Mouse (Mus musculus): ENCODE data around the gene Tmem203. TPM values are rescaled to one million over a fixed set of nuclear protein-coding genes. Genes with fewer than 3 reads are reported as not detected.

Gene Tmem203
- polyA plus RNA-seq, 1 experiment from 2014 or later, result 19.2 TPM

DNA sequence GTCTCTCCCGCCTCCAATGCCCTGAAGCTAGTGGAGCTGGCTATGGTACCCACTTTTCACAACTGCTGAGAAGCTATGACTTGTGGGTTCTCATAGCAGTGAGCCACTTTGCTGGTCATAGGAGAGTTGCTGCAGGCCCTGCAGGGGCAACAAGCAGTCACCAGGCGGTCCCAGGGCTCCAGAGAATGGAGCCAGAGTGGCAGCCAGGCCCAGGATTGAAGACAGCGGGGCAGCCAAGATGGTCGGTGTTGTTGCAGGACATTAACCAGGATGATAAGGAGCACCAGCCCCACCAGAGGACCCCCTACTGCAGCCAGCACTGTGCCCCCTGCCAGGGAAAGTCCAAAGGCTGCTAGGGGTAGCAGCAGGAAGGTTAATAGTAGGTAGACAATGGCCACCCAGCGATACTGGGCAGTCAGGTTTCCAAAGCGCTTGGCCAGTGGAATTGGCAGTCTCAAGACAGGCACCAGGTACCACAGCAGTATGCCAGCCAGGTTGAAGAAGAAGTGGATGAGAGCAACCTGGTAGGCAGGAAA lies 26.2 kb upstream of the Tmem203 start:
- H3K4me2 ChIP-seq (ENCODE audit: low read length), result peak overlapping the region; percentile 42; the same call in 1 of the 2 replicates
- H3K4me3 ChIP-seq (ENCODE audit: low read depth, low read length), result peak overlapping the region; percentile 11; the same call in 1 of the 2 replicates
- no peaks in the 10 kb centered on the region for H3K27me3 ChIP-seq (replicated peaks; ENCODE audit: control insufficient read depth, insufficient read depth, low read length)
- 0 out of 2 replicates have a peak, but pooled peaks cover 4% of the 10 kb centered on the region for H3K4me1 ChIP-seq (replicated peaks; ENCODE audit: control insufficient read depth, insufficient read depth, low read length)
- DNase-seq (ENCODE audit: low spot score) (no peak), ATAC-seq (replicated peaks; ENCODE audit: low FRiP score, low TSS enrichment, low read depth) (no peak)
- H3K9ac ChIP-seq (ENCODE audit: low read length), result no peak overlapping the region
- WGBS, result 69% methylated on average over 6 of the region's 6 CpGs
- no peaks in the 10 kb centered on the region for H3K36me3 ChIP-seq (ENCODE audit: control insufficient read depth, insufficient read depth, low read length)
- H3K9me3 ChIP-seq (ENCODE audit: control insufficient read depth, low read length), result no peaks in the 10 kb centered on the region
- no peak overlapping the region for H3K27ac ChIP-seq (ENCODE audit: low read depth)

DNA sequence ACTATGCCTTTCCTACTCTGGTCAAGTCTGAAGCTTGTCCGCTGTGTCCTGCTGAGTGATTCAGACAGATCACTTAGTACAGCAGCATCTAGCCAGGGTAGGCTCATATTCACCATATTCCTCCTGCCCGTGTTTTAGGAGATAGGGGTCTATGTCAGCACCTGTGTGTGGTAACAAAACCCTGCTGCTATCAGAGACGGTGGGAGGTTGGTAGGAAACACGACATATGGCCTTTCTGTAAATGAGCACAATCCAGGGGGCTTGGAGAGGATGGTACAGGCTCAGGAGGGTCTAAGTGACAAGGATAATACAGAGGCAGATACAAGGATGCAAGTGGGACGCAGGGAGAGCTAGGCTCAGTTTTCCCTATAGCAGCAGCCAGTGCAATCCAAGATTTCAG lies 25.7 kb upstream of the Tmem203 start:
- Histone ChIP-seq H3K9ac (ENCODE audit: low read length) (no peak overlapping the region), H3K4me3 (ENCODE audit: low read depth, low read length) (no peak overlapping the region), H3K27ac (ENCODE audit: low read depth) (no peak overlapping the region), H3K27me3 (replicated peaks; ENCODE audit: control insufficient read depth, insufficient read depth, low read length) (no peaks in the 10 kb centered on the region), H3K4me1 (replicated peaks; ENCODE audit: control insufficient read depth, insufficient read depth, low read length) (0 out of 2 replicates have a peak, but pooled peaks cover 4% of the 10 kb centered on the region), H3K36me3 (ENCODE audit: control insufficient read depth, insufficient read depth, low read length) (no peaks in the 10 kb centered on the region), H3K9me3 (ENCODE audit: control insufficient read depth, low read length) (no peaks in the 10 kb centered on the region), H3K4me2 (ENCODE audit: low read length) (no peak overlapping the region)
- 82% methylated on average over 5 of the region's 5 CpGs for WGBS
- DNase-seq (ENCODE audit: low spot score) (no peak), ATAC-seq (replicated peaks; ENCODE audit: low FRiP score, low TSS enrichment, low read depth) (no peak)

DNA sequence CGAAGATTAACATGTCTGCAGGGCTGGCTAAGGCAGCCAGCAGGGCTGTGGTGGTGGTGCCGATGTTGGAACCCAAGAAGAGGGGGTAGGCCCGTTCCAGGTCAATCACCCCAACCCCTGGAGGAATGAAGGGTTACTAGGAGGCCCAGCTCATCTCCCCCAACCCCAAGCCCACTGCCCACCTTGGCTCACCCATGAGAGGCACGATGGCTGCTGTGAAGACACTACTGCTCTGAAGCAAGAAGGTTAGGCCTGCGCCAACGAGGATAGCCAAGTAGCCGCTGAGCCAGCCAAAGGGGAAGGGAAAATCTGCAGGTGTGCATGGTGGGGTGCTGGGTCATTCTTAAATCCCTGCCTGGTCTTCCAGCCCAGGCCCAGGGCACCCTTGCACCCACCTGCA lies 24.7 kb upstream of the Tmem203 start:
- no peak overlapping the region for H3K4me2 ChIP-seq (ENCODE audit: low read length)
- H3K9ac ChIP-seq (ENCODE audit: low read length), result no peak overlapping the region
- H3K4me3 ChIP-seq (ENCODE audit: low read depth, low read length), result no peak overlapping the region
- H3K4me1 ChIP-seq (replicated peaks; ENCODE audit: control insufficient read depth, insufficient read depth, low read length), result 0 out of 2 replicates have a peak, but pooled peaks cover 2% of the 10 kb centered on the region
- no peaks in the 10 kb centered on the region for H3K36me3 ChIP-seq (ENCODE audit: control insufficient read depth, insufficient read depth, low read length)
- WGBS, result 90% methylated on average over 7 of the region's 7 CpGs
- H3K9me3 ChIP-seq (ENCODE audit: control insufficient read depth, low read length), result no peaks in the 10 kb centered on the region
- ATAC-seq (replicated peaks; ENCODE audit: low FRiP score, low TSS enrichment, low read depth) (no peak), DNase-seq (ENCODE audit: low spot score) (no peak)
- no peaks in the 10 kb centered on the region for H3K27me3 ChIP-seq (replicated peaks; ENCODE audit: control insufficient read depth, insufficient read depth, low read length)
- no peak overlapping the region for H3K27ac ChIP-seq (ENCODE audit: low read depth)

DNA sequence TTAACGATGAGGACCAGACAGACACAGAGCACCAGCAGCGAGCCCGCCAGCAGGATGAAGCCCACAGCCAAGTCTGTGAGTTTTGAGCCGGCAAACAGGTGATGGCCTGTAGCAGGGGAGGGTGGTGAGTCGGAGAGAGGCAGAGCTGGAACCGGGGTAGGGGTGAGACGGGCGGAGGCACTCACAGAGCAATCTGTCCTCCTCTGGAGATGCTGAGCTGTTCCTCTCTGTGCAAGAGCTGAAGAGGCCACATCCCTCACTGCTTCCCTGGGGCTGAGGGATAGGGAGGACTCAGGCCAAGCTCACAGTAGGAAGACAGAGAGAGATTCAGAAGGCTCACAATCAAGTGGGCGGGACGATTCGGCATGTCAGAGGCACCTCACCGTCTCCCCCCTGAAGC lies 24.2 kb upstream of the Tmem203 start:
- 60% methylated on average over 12 of the region's 12 CpGs for WGBS
- no peak overlapping the region for H3K27ac ChIP-seq (ENCODE audit: low read depth)
- no peak overlapping the region for H3K9ac ChIP-seq (ENCODE audit: low read length)
- no peak overlapping the region for H3K4me2 ChIP-seq (ENCODE audit: low read length)
- no peak overlapping the region for H3K4me3 ChIP-seq (ENCODE audit: low read depth, low read length)
- no peaks in the 10 kb centered on the region for H3K9me3 ChIP-seq (ENCODE audit: control insufficient read depth, low read length)
- ATAC-seq (replicated peaks; ENCODE audit: low FRiP score, low TSS enrichment, low read depth) (no peak), DNase-seq (ENCODE audit: low spot score) (no peak)
- H3K27me3 ChIP-seq (replicated peaks; ENCODE audit: control insufficient read depth, insufficient read depth, low read length), result no peaks in the 10 kb centered on the region
- H3K4me1 ChIP-seq (replicated peaks; ENCODE audit: control insufficient read depth, insufficient read depth, low read length), result no peaks in the 10 kb centered on the region
- no peaks in the 10 kb centered on the region for H3K36me3 ChIP-seq (ENCODE audit: control insufficient read depth, insufficient read depth, low read length)

DNA sequence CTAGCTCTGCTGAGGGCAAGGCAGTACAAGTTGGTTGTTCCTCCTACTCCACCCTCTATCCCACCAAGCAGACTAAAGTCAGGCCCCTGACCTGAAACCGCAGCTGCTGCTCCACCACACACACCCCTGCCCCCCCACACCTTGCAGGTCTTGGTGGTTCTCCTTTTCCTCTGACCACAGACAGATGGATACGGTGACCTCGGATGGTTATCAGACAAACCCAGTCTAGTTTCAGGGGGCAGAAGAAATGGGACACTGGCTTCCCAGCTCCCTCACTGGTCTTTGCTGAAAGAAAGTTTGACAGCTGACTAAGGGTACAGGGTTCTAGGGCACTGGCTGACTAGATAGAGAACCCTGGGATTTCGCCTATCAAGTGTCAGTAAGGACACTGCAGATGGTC lies 21.8 kb upstream of the Tmem203 start:
- Histone ChIP-seq H3K9ac (ENCODE audit: low read length) (no peak overlapping the region), H3K27me3 (replicated peaks; ENCODE audit: control insufficient read depth, insufficient read depth, low read length) (no peaks in the 10 kb centered on the region), H3K9me3 (ENCODE audit: control insufficient read depth, low read length) (no peaks in the 10 kb centered on the region), H3K27ac (ENCODE audit: low read depth) (no peak overlapping the region), H3K36me3 (ENCODE audit: control insufficient read depth, insufficient read depth, low read length) (no peaks in the 10 kb centered on the region), H3K4me3 (ENCODE audit: low read depth, low read length) (no peak overlapping the region), H3K4me2 (ENCODE audit: low read length) (no peak overlapping the region), H3K4me1 (replicated peaks; ENCODE audit: control insufficient read depth, insufficient read depth, low read length) (no peaks in the 10 kb centered on the region)
- DNase-seq (ENCODE audit: low spot score) (no peak), ATAC-seq (replicated peaks; ENCODE audit: low FRiP score, low TSS enrichment, low read depth) (no peak)
- WGBS, result 73% methylated on average over 4 of the region's 4 CpGs

DNA sequence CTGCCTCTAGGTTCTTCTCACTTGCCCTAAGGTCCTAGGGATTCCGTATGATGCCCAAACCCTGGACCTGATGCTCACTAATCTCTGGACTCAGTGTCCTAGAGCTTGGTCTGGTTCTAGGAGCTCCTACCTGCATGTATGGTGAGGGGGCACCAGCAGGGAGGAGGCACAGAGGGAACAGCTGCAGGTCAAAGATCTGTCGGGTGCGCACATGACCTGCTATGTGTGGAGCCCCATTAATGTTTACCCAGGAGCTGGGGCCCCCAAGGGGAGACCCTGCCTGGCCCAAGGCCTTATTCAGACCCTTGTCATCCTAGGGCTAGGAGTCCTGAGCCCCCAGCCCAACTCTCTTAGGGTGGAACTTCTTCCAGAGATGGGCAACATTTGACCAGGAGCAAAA lies 21.2 kb upstream of the Tmem203 start, which contains the start of gene Slc34a3:
TSS of gene Slc34a3 (minus strand) at position 315 of the 400 bp plus-strand sequence.
- no peak within 1 kb of the TSS for H3K4me2 ChIP-seq (ENCODE audit: low read length)
- H3K4me1 ChIP-seq (replicated peaks; ENCODE audit: control insufficient read depth, insufficient read depth, low read length), result no peaks in the 10 kb centered on the region
- 65% methylated on average over 3 of the region's 3 CpGs for WGBS
- DNase-seq (ENCODE audit: low spot score) (no peak), ATAC-seq (replicated peaks; ENCODE audit: low FRiP score, low TSS enrichment, low read depth) (no peak; the same call in 1 of the 2 replicates)
- no peaks in the 10 kb centered on the region for H3K36me3 ChIP-seq (ENCODE audit: control insufficient read depth, insufficient read depth, low read length)
- H3K9me3 ChIP-seq (ENCODE audit: control insufficient read depth, low read length), result no peaks in the 10 kb centered on the region
- H3K27ac ChIP-seq (ENCODE audit: low read depth), result no peak within 1 kb of the TSS
- no peak within 1 kb of the TSS for H3K4me3 ChIP-seq (ENCODE audit: low read depth, low read length)
- no peak within 1 kb of the TSS for H3K9ac ChIP-seq (ENCODE audit: low read length)
- no peaks in the 10 kb centered on the region for H3K27me3 ChIP-seq (replicated peaks; ENCODE audit: control insufficient read depth, insufficient read depth, low read length)

DNA sequence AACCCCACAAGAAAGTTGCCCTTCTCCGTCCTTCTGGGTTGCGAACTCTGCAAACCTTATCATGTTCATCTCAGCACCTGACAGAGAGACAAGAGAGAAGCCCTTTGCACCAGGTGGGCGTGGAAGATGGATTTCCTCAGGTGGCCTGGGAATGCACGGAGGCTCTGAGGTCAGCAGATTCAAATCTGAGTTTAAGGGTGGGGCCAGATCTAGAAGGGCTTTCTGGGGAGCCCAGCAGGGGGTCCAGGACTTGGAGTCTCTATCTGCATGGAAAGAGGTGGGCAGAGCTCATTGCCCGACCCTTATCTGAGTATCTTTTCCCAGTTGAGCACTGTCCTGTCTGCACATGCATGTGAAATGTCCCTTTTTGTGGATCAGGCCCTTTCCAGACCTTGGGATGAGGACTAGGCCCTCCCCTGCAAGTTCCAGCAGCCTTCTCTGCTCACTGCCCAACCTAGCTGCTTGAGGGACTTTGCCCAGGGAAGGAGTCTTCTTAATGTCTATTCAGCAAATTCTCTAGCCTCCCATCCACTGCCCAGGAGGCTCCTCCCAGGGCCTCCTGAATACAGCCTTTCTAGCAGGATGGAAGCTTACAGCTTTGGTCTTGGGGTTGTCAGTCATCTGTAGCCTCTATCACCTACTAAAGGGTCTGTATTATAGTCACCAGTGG lies 20.6 kb upstream of the Tmem203 start:
- DNase-seq (ENCODE audit: low spot score), result no peak
- 57% methylated on average over 5 of the region's 5 CpGs for WGBS

DNA sequence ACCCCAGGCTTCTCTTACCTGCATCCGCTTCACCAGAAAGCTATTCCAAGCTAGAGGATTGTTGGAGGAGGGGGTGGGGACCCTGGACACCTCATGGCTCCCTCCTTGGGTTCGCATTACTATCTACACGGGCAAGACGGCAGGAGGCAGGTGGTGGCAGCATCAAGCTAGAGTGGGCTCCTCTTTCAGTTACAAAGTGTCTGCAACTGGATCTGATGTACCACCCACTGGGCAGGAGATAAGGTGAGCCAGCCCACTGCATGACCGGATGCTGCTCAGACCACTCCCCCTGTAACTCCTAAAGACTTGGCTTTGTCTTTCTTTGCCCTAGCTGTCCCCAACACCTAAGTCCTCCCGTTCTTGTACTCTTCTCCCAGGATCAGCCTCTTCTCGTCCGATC lies 18.6 kb upstream of the Tmem203 start, which contains the start of gene Rnf224:
TSS of gene Rnf224 (minus strand) at position 174 of the 400 bp plus-strand sequence.
- Histone ChIP-seq H3K27ac (ENCODE audit: low read depth) (no peak within 1 kb of the TSS), H3K4me1 (replicated peaks; ENCODE audit: control insufficient read depth, insufficient read depth, low read length) (peaks cover 6% of the 10 kb centered on the region; the same call in 1 of the 2 replicates), H3K9me3 (ENCODE audit: control insufficient read depth, low read length) (no peaks in the 10 kb centered on the region), H3K36me3 (ENCODE audit: control insufficient read depth, insufficient read depth, low read length) (no peaks in the 10 kb centered on the region), H3K4me2 (ENCODE audit: low read length) (no peak within 1 kb of the TSS), H3K27me3 (replicated peaks; ENCODE audit: control insufficient read depth, insufficient read depth, low read length) (peaks cover 7% of the 10 kb centered on the region), H3K9ac (ENCODE audit: low read length) (no peak within 1 kb of the TSS), H3K4me3 (ENCODE audit: low read depth, low read length) (no peak within 1 kb of the TSS)
- DNase-seq (ENCODE audit: low spot score) (no peak), ATAC-seq (replicated peaks; ENCODE audit: low FRiP score, low TSS enrichment, low read depth) (no peak)
- 31% methylated on average over 8 of the region's 8 CpGs for WGBS

More for the DNA sequence above, 20.6 kb upstream of the Tmem203 start:
- Histone ChIP-seq H3K9ac (ENCODE audit: low read length) (no peak overlapping the region), H3K4me1 (replicated peaks; ENCODE audit: control insufficient read depth, insufficient read depth, low read length) (no peaks in the 10 kb centered on the region), H3K36me3 (ENCODE audit: control insufficient read depth, insufficient read depth, low read length) (no peaks in the 10 kb centered on the region), H3K9me3 (ENCODE audit: control insufficient read depth, low read length) (no peaks in the 10 kb centered on the region), H3K4me2 (ENCODE audit: low read length) (no peak overlapping the region), H3K4me3 (ENCODE audit: low read depth, low read length) (no peak overlapping the region), H3K27me3 (replicated peaks; ENCODE audit: control insufficient read depth, insufficient read depth, low read length) (no peaks in the 10 kb centered on the region), H3K27ac (ENCODE audit: low read depth) (no peak overlapping the region)
- no peak for ATAC-seq (replicated peaks; ENCODE audit: low FRiP score, low TSS enrichment, low read depth)

DNA sequence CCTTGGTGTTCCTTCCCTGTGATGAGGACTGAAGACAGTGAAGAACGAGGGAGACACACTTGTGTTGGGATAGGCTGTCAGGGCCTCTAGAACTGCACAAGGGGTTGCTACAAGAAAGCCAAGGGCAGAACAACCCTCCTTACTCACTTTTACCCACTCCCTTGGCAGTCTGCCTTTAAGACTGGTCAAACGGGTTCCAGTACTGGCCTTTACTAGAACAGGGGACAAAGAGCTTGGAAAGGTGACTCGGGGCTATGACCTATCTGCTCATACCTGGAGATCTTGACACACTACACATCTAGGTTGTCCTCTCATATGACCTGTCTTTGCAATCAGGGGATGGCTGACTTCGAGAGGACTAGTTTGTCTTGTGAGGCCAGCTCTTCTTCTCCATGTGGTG lies 17.7 kb upstream of the Tmem203 start:
- Histone ChIP-seq H3K9me3 (ENCODE audit: control insufficient read depth, low read length) (no peaks in the 10 kb centered on the region), H3K27me3 (replicated peaks; ENCODE audit: control insufficient read depth, insufficient read depth, low read length) (peaks cover 16% of the 10 kb centered on the region), H3K9ac (ENCODE audit: low read length) (no peak overlapping the region), H3K36me3 (ENCODE audit: control insufficient read depth, insufficient read depth, low read length) (no peaks in the 10 kb centered on the region), H3K4me3 (ENCODE audit: low read depth, low read length) (no peak overlapping the region), H3K4me1 (replicated peaks; ENCODE audit: control insufficient read depth, insufficient read depth, low read length) (peaks cover 6% of the 10 kb centered on the region; the same call in 1 of the 2 replicates), H3K27ac (ENCODE audit: low read depth) (no peak overlapping the region), H3K4me2 (ENCODE audit: low read length) (no peak overlapping the region)
- ATAC-seq (replicated peaks; ENCODE audit: low FRiP score, low TSS enrichment, low read depth), result no peak
- WGBS, result 56% methylated on average over 4 of the region's 4 CpGs
- DNase-seq (ENCODE audit: low spot score), result no peak
